ENCODE assay signal across 9 mouse cellular contexts in the genomic region with DNA sequence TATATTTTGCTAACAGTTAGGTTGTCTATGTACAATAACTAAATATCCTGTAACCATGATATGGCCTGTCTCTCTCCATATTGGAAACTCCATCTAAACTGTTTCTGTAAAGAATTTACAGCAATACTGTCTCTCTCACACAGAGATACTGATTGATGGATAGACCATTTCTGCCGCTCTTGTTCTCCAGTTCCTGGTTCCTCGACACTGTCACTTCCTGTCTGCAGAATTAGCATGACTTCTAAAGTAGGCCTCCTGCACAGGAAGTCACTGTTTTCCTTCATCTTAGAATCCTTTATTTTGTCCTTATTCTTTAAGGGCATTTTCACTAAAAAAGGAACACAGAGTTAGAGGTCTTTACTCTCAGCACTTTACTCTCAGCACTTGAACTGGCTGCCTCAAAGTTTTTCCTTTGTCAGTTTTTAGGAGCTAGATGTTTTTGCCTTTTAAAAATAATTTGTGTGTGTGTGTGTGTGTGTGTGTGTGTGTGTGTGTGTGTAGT.
"Had no signal": no experiment of that assay in that cellular context is flagged by ENCODE, and none has a peak within 500 bp of the region (broad histone marks: within the 10 kb centered on the region; RNA-seq: fewer than 3 reads in every experiment).

No protein-coding gene starts in this region.

- DNase-seq: kidney, adult 18-20 months; kidney, postnatal 10 days; kidney, postnatal 4 days; left cerebral cortex, postnatal 4 days; lung, adult 18-20 months; lung, postnatal 36 days; midbrain, embryonic 14.5 days; retina, postnatal 1 day; right cerebral cortex, postnatal 14 days had no signal
